Mouse (Mus musculus) lung, adult 2 months (tissue): ENCODE data around the gene Ubap1l.

Experiments used
- CTCF ChIP-seq: fragments of 200-500 bp; IDR thresholded peaks from 2 replicates; pipeline ENCODE4 v1.5.1; 2011; ENCODE audit warnings: mild to moderate bottlenecking, low read length, control low read depth; ENCODE audit not compliant: insufficient read depth
- POLR2A ChIP-seq: fragments of 200-500 bp; IDR thresholded peaks from 2 replicates; pipeline ENCODE4 v1.6.1; 2011; ENCODE audit warnings: low read depth, mild to moderate bottlenecking, control low read depth, low read length, borderline replicate concordance; ENCODE audit errors: extremely low read depth

DNA sequence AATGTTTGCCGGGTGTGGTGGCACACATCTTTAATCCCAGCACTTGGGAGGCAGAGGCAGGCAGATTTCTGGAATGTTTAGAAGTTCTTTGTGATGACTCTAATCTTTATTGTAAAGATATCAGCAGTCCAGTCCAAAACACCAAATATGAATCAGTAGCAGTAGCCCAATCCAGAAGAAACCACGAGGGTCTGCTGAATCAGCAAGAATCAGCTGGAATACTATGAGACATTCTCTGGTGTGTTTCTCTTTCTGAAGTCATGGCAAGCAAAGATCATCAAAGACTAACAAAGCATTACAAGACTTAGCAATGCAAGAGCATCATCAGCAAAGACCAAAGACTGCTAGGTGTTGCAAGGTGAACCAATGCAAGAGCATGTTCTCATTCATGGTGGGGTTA is 20.4 kb upstream of the Ubap1l start:
- no peak for TF ChIP-seq POLR2A
- TF ChIP-seq CTCF, result no peak
